Mouse (Mus musculus): ENCODE data around the gene Ptpn7.
"Not testable (repeated sequence)": the region's sequence is repeated elsewhere in the genome, so short reads cannot be mapped to it uniquely, and the experiment has no call there.

The Ptpn7 gene

GRCm38 (mm10) chr1:135132473-135132872 lies at the start of gene Ptpn7:
Gene Ptpn7 (plus strand): TSS chr1:135132700.
- DNase-seq (ENCODE audit: low read depth, low spot score): peak; percentile 70

DNA sequence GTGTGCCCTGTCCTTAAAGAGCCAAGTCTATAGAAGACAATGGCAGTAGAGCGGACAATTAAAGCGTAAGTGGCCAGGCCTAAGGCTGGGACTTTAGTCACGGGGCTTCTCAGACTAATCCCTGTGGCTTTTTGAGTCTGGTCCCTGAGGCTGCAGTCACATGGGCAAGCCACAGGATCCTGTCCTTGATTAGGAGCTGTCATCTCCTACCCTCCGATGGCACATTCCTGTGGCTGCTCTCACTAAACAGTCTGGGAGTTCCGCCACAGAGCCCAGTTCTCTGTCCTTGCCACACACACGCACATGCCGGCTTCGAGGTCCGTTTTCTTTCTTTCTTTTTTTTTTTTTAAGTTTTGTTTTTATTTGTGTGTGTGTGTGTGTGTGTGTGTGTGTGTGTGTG lies 49.0 kb upstream of the Ptpn7 start:
- DNase-seq (ENCODE audit: low read depth, low spot score): peak; percentile 92

GRCm38 (mm10) chr1:135085296-135085871 lies 47.1 kb upstream of the Ptpn7 start:
- no peak for DNase-seq (ENCODE audit: low read depth, low spot score)

- no peak for DNase-seq (ENCODE audit: low read depth, low spot score)
These were observed 46.5 kb upstream of the Ptpn7 start for GRCm38 (mm10) chr1:135086015-135086414.

DNA sequence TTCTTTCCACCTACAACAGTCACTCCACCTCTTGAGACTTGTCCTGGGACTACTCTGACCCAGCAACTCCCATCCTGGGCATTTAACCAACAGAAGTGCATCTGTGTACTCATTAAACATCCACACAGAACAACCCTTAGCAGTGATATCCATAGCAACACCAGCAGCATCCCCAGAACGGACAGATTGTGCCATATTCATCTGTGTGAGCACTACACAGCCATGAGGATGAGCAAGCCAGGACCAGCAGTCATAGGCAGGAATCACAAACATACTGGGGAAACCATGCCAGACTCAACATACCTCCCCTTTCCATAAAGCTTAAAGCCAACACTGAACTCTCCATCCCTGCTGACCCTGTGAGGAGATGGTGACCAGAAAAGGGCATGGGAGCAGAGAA lies 45.1 kb upstream of the Ptpn7 start:
- DNase-seq (ENCODE audit: low read depth, low spot score): no peak

DNA sequence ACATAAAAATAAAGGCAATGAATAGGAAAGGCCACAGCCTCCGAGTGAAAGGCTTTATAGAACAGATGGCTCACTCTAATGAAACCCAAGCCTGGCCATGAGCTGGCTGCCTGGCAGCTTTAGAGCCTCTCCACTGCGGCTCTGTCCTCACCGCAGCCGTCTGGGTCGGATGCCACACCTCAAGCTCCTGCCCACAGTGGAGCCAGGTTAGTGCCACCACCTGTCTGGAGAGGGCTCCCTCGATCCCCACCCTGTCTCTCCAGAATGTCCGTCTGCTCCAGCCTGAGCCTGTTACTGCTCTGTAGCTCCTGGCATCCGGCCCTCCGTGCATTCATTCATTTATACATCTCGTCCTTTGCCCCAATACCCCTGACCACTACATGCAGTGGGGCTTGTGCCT lies 42.9 kb upstream of the Ptpn7 start:
- DNase-seq (ENCODE audit: low read depth, low spot score): no peak

GRCm38 (mm10) chr1:135090914-135091313 lies 41.6 kb upstream of the Ptpn7 start:
- DNase-seq (ENCODE audit: low read depth, low spot score): peak; percentile 55

DNA sequence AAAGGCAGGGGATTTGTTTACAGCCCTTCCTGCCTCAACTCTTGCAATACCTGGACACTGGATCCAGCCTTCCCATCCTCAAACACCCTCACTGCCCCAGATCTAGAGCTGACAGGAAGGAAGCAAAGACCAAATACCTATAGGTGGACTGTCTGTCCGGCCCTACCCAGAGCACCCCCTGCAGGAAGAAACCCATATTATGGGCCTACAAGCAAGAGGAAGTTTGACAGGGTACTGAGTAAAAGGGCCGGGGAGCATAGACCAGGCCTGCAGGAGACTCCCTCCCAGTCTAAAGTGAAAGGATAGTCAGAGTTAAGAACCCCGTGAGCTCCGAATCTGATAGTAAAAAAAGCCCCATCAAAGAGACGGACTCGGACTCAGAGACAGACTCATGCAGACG lies 37.8 kb upstream of the Ptpn7 start:
- DNase-seq (ENCODE audit: low read depth, low spot score): no peak

DNA sequence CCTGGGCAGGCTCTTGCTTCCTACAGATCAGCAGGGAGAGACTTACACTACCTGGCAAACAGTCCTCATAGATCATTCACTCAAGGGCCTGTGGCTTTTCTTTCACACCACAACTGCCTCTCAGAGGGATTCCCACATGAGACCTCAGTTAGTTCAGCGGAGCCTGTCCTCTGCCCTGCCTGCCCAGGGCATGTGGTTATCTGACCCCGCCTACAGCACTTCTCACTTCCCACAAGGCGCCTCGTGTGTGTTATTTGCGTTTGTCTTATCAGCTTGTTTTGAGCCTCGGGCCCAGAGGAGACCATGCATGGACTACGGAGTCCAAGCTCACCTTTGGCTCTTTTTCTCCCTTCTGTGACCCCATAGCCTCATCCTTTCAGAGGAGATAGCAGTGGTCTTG lies 37.3 kb upstream of the Ptpn7 start:
- DNase-seq (ENCODE audit: low read depth, low spot score): no peak

DNA sequence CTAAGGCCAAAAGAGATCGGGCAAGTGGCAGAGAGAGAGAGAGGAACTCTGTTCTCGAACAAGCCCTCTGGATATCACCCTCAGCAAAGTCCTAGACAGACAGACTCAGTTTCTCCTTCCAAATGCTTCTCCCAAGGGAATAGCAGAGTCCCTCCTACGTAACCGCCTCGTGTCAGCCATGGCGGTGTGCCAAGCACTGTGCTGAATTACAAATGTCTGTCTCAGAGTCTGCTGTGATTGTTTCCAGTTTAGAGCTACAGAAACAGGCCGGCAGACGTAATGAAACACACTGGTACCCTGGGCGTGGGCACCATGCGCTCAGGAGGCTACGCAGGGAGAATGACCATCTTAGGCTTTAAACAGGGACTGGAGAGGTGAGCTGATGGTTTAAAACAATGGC lies 36.2 kb upstream of the Ptpn7 start:
- DNase-seq (ENCODE audit: low read depth, low spot score): no peak

DNA sequence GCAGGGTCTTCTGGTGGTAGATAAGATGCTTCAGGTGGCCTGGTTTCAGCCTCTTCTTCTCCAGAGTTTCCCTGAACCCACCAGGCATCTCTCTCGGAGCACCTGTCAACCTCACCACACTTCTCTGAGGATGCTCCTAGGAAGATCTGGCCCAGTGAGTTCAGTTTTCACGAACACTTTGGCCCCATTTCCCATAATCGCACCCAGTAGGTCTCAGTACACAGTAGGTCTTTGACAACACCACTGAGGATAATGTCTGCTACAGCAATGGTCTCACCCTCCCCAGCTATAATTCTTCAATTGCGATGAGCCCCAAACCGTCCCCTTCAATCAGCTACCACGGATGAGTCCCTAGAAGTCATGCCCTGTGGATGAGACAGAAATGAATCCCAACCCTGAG lies 35.1 kb upstream of the Ptpn7 start:
- no peak for DNase-seq (ENCODE audit: low read depth, low spot score)

- DNase-seq (ENCODE audit: low read depth, low spot score): no peak
These were observed 34.1 kb upstream of the Ptpn7 start for GRCm38 (mm10) chr1:135098441-135098840.

DNA sequence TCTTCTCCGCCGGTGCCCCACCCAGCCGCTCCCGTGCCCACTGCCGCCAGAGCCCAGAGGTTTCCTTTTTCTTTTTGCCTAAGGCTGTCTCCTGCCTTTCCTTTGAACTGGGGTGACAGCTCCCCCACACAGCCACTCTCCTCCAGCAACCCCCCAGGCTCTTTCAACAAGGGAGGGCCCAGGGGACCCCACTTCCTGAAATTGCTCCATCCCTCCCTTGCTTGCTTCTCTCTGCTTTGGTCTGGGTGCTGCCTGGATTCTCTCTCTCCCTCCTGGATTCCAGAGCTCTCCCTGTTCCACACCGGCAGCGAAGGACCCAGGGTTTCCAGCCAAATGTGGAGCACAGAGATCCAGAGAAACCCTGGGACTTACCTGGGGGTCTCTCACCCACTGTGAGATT lies 32.1 kb upstream of the Ptpn7 start:
- no peak for DNase-seq (ENCODE audit: low read depth, low spot score)

DNA sequence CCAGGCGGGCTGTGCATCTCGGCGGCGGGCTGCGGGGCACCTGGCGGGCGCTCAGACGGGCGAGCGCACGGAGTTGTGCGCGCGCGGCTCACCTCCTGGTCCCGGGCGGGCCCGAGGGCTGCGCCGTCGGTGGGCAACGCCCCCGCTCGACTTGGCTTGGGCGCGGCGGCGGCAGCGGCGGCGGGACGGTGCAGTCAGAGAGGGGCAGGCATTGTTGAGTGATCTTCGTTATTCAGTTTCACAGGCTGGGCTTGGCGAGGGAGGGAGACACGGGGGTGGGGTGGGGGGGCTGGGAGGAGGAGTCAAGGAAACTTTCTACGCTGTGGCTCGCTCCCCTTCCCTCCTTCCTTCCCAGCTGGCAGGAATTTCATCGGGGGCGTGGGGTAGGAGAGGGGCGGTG lies 27.4 kb upstream of the Ptpn7 start, which contains the start of gene Lgr6:
TSS of gene Lgr6 (minus strand) at position 153 of the 400 bp plus-strand sequence.
- DNase-seq (ENCODE audit: low read depth, low spot score): peak; percentile 39

GRCm38 (mm10) chr1:135105951-135106350 lies 26.5 kb upstream of the Ptpn7 start:
- DNase-seq (ENCODE audit: low read depth, low spot score): peak; percentile 86

- DNase-seq (ENCODE audit: low read depth, low spot score): peak; percentile 62
These were observed 23.9 kb upstream of the Ptpn7 start for GRCm38 (mm10) chr1:135108611-135109010.

GRCm38 (mm10) chr1:135110075-135110474 lies 22.4 kb upstream of the Ptpn7 start:
- peak; percentile 86 for DNase-seq (ENCODE audit: low read depth, low spot score)

GRCm38 (mm10) chr1:135111271-135111670 lies 21.2 kb upstream of the Ptpn7 start:
- not testable (repeated sequence) for DNase-seq (ENCODE audit: low read depth, low spot score)

- DNase-seq (ENCODE audit: low read depth, low spot score): peak; percentile 71
These were observed 19.8 kb upstream of the Ptpn7 start for GRCm38 (mm10) chr1:135112661-135113060.

- no peak for DNase-seq (ENCODE audit: low read depth, low spot score)
These were observed 7.7 kb upstream of the Ptpn7 start for GRCm38 (mm10) chr1:135124573-135125363.

GRCm38 (mm10) chr1:135125990-135126389 lies 6.5 kb upstream of the Ptpn7 start:
- DNase-seq (ENCODE audit: low read depth, low spot score): no peak

DNA sequence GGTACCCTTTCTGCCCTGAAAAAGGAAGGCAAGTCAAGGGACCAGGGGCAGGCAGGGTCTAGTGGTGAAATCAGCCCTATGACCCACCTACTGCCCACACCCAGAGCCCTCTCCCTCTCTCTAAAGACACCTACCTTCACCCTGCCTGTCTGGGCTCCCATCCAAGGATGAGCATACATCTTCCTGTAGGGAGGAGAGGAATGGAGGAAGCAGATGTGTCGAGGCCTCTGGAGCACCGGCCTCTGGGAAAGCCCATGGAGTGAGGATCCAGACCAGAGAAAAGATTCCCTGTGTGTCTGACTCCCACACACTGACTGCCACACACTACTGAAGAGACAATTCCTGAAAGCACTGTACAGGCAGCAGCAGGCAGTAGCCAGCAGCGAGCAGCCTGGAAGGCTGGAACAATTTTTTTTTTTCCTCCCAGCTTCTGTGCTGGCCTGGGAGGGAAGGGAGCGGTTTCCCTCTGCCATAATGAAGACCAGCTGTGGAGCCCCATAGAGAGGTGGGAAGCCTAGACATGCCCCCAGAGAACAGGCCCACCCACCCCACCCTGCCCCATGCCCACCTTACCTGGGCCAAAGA lies 6.0 kb upstream of the Ptpn7 start:
- DNase-seq (ENCODE audit: low read depth, low spot score): peak; percentile 65

DNA sequence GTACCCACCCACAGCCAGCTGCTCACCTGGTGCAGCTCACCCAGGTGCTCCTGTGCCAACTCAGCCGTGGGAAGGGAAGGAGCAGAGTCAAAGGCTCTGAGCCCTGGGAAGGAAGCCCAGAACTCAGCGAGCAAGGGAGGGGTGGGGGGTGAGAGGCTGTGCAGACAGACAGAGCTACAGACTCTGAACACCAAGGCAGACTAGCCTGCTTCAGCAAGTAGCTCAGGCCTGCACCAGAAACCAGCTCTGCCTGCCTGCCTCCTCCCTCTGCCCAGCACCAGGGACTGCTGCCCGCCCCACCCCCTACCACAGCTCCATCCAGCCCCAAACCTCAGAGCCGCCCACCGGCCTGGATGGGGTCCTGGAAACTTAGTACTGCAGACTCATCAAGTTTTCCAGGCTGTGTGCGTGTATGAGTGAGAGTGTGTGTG lies 4.5 kb upstream of the Ptpn7 start:
- DNase-seq (ENCODE audit: low read depth, low spot score): no peak
